Mouse (Mus musculus): ENCODE data around the gene Oxsr1.

GRCm38 (mm10) chr9:119342728-119343127 lies 20.5 kb upstream of the Oxsr1 start:
- TF ChIP-seq GATA1 (IDR thresholded peaks at IDR 0.05; ENCODE audit: low read length) (no peak), TAL1 (IDR thresholded peaks at IDR 0.05; ENCODE audit: low read length) (no peak)
